Mouse (Mus musculus): ENCODE measurements around the gene Paxx. TPM values are rescaled to one million over a fixed set of nuclear protein-coding genes. Genes with fewer than 3 reads are reported as not detected.

Gene Paxx
- total RNA-seq, 2 experiments from 2014 or later: 10.6 to 33.8 TPM

- ATAC-seq (replicated peaks; ENCODE audit: low FRiP score, poor library complexity, severe bottlenecking): no peak
Observed at GRCm38 (mm10) chr2:25484901-25485647, 24.2 kb upstream of the Paxx start.

- no peak for ATAC-seq (replicated peaks; ENCODE audit: low FRiP score, poor library complexity, severe bottlenecking)
Observed at GRCm38 (mm10) chr2:25482969-25483368, 22.1 kb upstream of the Paxx start.

DNA sequence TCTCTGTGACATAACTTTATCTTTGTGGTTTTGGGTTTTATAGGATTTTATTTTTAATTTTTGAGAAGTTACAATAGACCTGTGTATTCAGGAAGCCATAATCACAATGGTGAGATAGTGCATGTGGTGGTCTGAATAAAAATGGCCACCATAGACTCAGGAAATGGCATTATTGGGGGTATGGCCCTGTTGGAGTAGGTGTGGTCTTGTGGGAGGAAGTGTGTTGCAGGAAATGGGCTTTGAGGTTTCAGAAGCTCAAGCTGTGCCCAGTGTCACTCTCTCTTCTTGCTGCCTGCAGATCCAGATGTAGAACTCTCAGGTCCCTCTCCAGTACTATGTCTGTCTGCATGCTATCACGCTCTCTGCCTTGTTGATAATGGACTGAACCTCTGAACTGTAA is 19.6 kb upstream of the Paxx start:
- no peak for ATAC-seq (replicated peaks; ENCODE audit: low FRiP score, poor library complexity, severe bottlenecking)

- no peak for ATAC-seq (replicated peaks; ENCODE audit: low FRiP score, poor library complexity, severe bottlenecking)
Observed at GRCm38 (mm10) chr2:25479551-25480311, 18.8 kb upstream of the Paxx start.

- ATAC-seq (replicated peaks; ENCODE audit: low FRiP score, poor library complexity, severe bottlenecking): no peak
Observed at GRCm38 (mm10) chr2:25477967-25478675, 17.2 kb upstream of the Paxx start.

GRCm38 (mm10) chr2:25477541-25477940 is 16.6 kb upstream of the Paxx start:
- no peak for ATAC-seq (replicated peaks; ENCODE audit: low FRiP score, poor library complexity, severe bottlenecking)

DNA sequence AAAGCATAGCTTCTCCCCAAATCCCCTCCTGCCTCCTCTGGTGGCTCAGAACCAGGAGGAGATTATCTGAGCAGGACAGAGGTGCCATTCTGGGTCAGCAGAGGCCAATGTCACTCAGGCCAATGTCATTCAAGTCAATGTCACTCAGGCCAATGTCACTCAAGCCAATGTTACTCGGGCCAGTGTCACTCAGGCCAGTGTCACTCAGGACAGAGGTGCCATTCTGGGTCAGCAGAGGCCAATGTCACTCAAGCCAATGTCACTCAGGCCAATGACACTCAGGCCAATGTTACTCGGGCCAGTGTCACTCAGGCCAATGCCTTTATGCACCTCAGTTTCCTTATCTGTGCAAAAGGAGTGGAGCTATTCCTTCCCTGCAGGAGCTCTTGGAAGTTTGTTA is 11.7 kb upstream of the Paxx start:
- ATAC-seq (replicated peaks; ENCODE audit: low FRiP score, poor library complexity, severe bottlenecking): no peak

DNA sequence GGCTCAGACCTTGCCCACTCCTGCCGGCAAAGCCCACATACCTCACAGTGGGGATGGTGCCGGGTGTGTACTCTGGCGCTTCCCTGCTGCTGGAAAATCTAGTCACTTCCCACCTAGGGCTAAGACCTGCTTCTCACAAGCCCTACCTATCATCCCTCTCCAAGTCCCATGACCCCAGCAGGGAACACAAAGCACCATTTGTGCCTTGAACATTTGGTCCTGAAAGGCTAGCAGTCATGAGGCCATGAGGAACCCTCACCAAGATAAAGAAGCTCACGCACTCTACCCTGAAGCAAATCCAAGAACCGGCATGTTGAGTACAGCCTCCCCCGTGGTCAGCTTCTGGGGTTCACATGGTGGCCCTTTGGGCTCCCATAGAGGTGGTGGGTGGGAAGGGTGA is 9.1 kb upstream of the Paxx start, which contains the start of gene Ptgds:
TSS of gene Ptgds (minus strand) at position 78 of the 400 bp plus-strand sequence.
- no peak for ATAC-seq (replicated peaks; ENCODE audit: low FRiP score, poor library complexity, severe bottlenecking)

DNA sequence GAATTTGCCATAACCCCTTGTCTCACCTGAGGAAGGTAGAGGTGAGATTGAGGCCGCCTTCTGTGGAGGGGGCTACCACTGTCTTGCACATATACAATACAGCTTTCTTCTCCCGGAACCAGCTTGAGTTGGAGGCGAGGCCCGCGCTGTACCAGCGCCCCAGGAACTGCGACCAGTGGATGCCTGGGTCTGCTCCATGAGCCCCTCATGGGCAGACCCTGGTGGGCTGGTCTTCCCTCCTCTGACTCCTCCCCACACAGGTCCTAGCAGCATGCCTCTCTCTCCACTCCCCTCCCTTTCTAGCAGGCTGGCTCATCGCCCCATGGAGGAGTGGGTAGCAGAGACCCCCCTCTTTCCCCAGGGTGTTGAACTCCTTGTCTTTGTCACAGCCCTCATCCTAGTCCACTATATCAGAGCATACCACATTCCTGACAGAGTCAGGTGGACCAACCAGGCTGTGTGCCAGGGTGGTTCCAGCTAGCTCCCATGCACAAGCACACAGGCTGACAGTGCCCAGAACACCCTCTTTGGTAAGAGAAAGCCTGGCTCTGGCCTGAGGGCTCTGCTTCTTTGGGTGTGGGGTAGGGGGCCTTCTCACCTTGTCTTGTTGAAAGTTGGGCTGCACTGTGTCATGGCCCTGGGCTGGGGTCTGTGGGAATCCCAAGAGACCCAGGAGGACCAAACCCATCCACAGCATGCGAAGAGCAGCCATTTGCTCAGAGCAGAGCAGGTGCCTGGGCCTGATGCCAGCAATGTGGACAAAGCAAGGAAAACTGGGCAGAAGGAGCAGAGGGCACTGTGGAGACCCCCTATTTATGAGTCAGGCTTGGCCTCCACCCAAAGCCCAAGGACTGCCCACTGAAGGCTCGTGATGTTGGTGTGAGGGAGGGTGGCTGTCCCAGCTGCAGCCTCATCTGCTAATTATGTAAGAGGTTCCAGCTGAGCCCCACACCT is 8.3 kb upstream of the Paxx start:
- ATAC-seq (replicated peaks; ENCODE audit: low FRiP score, poor library complexity, severe bottlenecking): no peak

DNA sequence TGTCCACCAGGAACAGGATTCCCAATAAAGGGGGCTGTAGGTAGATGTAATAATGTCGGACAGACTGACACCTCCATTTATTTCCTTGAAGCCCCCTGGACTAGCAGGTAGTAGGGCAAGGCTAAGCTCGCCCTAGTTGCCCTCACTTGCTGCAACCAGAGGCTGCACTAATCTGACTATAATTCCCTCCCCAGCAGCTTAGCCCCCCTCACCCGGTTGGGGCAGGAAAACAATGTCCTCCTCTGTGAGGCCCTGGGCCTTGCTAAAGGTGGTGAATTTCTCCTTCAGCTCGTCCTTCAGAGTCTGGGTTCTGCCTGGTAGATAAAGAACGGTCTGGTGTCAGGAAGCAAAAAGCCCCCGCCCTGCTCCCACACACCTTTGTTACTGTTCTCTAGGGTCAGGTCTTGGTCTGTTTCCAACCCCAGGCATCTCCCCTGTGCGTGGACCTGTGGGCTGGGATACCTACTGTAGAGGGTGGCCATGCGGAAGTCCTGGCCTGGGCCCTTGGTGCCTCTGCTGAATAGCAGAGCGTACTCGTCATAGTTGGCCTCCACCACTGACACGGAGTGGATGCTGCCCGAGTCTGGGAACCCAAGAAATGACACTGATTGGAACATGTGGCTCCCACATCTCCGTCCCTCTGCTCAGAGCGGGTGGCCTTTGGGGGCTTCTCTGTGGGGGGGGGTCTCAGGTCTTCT is 6.9 kb upstream of the Paxx start:
- no peak for ATAC-seq (replicated peaks; ENCODE audit: low FRiP score, poor library complexity, severe bottlenecking)

- ATAC-seq (replicated peaks; ENCODE audit: low FRiP score, poor library complexity, severe bottlenecking): no peak
Observed at GRCm38 (mm10) chr2:25465816-25466635, 5.1 kb upstream of the Paxx start.

DNA sequence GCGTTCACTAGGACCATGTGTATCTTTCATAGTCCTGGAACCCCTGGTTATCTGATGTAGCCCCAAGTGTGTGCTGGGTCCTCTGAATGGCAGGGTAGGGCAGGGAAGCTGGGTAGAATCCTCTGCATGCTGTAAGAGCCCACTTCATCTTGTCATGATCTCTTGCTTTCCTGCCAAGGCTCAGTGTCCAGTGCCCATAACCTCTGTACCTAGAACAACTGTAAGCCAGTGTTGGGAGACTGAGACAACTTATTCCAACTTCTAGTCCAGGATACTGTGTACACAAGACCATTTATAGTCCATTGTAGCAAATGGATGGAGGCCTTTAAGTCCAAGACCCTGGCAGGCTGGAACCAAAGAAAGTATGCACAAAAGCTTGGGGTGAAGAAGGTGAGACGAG is 4.4 kb upstream of the Paxx start:
- no peak for ATAC-seq (replicated peaks; ENCODE audit: low FRiP score, poor library complexity, severe bottlenecking)

GRCm38 (mm10) chr2:25463630-25464029 is 2.7 kb upstream of the Paxx start:
- no peak for ATAC-seq (replicated peaks; ENCODE audit: low FRiP score, poor library complexity, severe bottlenecking)

DNA sequence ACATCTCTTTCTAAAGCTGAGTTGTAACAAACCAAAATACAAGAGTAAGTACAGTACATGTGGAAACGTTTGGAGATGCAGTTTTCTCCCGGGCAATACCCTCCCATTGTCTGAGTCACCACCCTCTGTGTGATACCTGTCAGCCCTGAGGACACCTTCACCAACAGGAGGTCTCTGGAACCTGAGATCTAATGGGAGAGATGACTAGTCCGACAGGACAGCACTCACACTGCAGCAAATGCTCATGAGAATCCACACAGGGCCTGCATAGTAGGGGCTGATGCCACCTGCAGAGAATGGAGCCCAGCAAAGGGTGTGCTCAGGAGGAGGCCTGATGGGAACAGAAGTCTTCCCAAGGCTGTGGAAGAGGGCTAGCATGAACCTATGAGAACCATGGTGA is 513 bp upstream of the Paxx start:
- no peak for ATAC-seq (replicated peaks; ENCODE audit: low FRiP score, poor library complexity, severe bottlenecking)

DNA sequence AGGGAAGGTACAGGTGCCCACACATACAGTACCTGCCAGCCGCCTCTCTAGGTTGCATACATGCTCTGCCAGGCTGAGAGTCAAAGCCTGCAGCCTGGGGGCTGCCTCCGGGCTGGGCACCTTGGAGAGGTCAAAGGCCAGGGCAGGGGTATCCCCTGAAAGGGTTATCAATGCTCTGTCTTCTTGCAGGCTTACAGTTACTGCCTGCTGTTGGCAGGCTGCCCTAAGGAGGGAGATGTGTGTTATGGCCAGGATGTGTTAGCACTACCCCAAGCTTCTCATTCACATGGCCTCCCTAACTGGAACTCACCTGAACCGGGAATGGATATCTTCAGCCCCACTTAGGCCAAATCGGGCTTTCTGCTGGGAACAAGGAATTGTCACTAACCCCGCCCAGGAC is 759 bp downstream of the Paxx start:
- peak; percentile 7; the same call in 1 of the 2 replicates for ATAC-seq (replicated peaks; ENCODE audit: low FRiP score, poor library complexity, severe bottlenecking)

GRCm38 (mm10) chr2:25458911-25459310 is 2.0 kb downstream of the Paxx start:
- ATAC-seq (replicated peaks; ENCODE audit: low FRiP score, poor library complexity, severe bottlenecking): no peak

- no peak for ATAC-seq (replicated peaks; ENCODE audit: low FRiP score, poor library complexity, severe bottlenecking)
Observed at GRCm38 (mm10) chr2:25457022-25457896, 3.6 kb downstream of the Paxx start.
